Mouse (Mus musculus): ENCODE results near the gene Gm20877. TPM values are rescaled to one million over a fixed set of nuclear protein-coding genes. Genes with fewer than 3 reads are reported as not detected.

Gm20877 gene
- polyA plus RNA-seq (2017; shearing (Covaris generic)), result not detected

DNA sequence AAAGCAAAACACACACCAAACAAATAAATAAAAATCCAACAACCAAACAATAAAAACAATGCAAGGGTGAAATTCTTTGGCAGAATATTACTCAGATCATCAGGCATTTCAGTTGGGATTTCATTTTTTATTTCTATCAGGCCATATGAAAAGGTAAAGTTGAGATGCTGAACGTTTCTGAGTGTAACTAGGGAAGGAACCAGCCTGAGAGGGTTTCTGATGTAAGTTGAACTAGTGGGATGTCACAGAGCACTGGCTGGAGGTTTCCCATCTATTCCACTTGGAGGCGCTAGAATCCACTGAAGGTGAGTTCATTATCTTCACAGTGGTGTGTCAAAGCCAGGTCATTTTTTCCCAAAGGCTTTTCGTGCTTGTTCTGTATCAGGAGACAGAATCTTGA, at the start of gene Gm20877:
Gm20877 (plus strand) TSS at position 301 of the 400 bp plus-strand sequence.

Measured in CD4-positive, CD25-positive, alpha-beta regulatory T cell (primary cell).